Mouse (Mus musculus): ENCODE measurements at regions not wholly inside any gene's neighbourhood (a gene's known extent, or its start where the extent isn't known, plus 50 kb on each side); places are given as distances from the start of the nearest gene placed in this dataset.

DNA sequence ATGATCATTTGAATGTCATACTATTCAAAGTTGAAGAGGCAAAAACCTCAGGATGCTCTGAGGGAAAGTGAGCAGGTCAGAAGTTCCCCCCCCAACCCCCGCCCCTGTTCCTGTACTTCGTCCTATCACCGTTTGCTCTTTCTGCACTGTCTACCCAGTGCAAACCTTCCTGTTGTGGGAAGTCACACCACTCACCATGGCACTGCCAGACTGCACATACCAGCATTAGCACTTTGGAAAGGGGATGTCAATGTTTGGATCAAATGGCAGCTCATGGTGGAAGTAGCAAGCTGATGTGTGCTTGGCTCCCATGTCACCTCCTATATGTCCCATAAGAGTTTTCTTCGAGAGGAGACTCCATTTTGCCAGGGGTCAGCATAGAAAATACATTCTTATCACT, 543.2 kb downstream of the Rnf144a start:
- TF ChIP-seq POLR2A (IDR thresholded peaks at IDR 0.05; ENCODE audit: insufficient read depth, low read depth, low read length) (no peak), CTCF (IDR thresholded peaks at IDR 0.05) (no peak)
